Mouse (Mus musculus) E14TG2a.4 (cell line): Measurements from ENCODE around the gene Eya4.

ENCODE experiments used
- H3K27me3 ChIP-seq: 2 replicates; pipeline ENCODE4 v1.6.1; 2014; ENCODE audit warnings: low read length, control low read depth; ENCODE audit not compliant: insufficient read depth
- H3K36me3 ChIP-seq: 2 replicates; pipeline ENCODE4 v1.6.1; 2014; ENCODE audit warnings: low read length, control low read depth; ENCODE audit not compliant: insufficient read depth
- H3K4me1 ChIP-seq: replicated peaks from 2 replicates; pipeline ENCODE4 v1.6.1; 2014; ENCODE audit warnings: low read depth, low read length, control low read depth
- H3K4me3 ChIP-seq: replicated peaks from 2 replicates; pipeline ENCODE4 v1.5.1; 2014; ENCODE audit warnings: mild to moderate bottlenecking, low read length
- H3K9me3 ChIP-seq: 2 replicates; pipeline ENCODE4 v1.6.1; 2014; ENCODE audit warnings: low read length, control low read depth
- CTCF ChIP-seq: conservative IDR thresholded peaks from 2 replicates; pipeline ENCODE4 v1.5.1; 2014; ENCODE audit warnings: low read length

Eya4 gene

GRCm38 (mm10) chr10:23053379-23053915 is 297.1 kb downstream of the Eya4 start:
- no peaks in the 10 kb centered on the region for H3K36me3 ChIP-seq
- no peak for TF ChIP-seq CTCF
- H3K4me1 ChIP-seq = no peaks in the 10 kb centered on the region
- no peak overlapping the region for H3K4me3 ChIP-seq
- H3K27me3 ChIP-seq = no peaks in the 10 kb centered on the region
- H3K9me3 ChIP-seq = no peaks in the 10 kb centered on the region
